Mouse (Mus musculus) stomach, postnatal 0 days (tissue): ENCODE results near the gene Gm8180.
"Not testable (repeated sequence)": the region's sequence is repeated elsewhere in the genome, so short reads cannot be mapped to it uniquely, and the experiment has no call there.

Experiments used
- CTCF ChIP-seq: IDR thresholded peaks from 2 replicates; pipeline ENCODE4 v1.5.1; 2016; ENCODE audit warnings: antibody characterized with exemption, low read depth, mild to moderate bottlenecking, moderate library complexity
- EP300 ChIP-seq: optimal IDR thresholded peaks from 2 replicates; pipeline ENCODE3; 2016; ENCODE audit warnings: antibody characterized with exemption

GRCm38 (mm10) chr14:43793811-43794210 lies 9.3 kb upstream of the Gm8180 start:
- TF ChIP-seq CTCF, EP300: not testable (repeated sequence)
